Mouse (Mus musculus): ENCODE measurements at regions not wholly inside any gene's neighbourhood (a gene's known extent, or its start where the extent isn't known, plus 50 kb on each side); places are given as distances from the start of the nearest gene placed in this dataset.

DNA sequence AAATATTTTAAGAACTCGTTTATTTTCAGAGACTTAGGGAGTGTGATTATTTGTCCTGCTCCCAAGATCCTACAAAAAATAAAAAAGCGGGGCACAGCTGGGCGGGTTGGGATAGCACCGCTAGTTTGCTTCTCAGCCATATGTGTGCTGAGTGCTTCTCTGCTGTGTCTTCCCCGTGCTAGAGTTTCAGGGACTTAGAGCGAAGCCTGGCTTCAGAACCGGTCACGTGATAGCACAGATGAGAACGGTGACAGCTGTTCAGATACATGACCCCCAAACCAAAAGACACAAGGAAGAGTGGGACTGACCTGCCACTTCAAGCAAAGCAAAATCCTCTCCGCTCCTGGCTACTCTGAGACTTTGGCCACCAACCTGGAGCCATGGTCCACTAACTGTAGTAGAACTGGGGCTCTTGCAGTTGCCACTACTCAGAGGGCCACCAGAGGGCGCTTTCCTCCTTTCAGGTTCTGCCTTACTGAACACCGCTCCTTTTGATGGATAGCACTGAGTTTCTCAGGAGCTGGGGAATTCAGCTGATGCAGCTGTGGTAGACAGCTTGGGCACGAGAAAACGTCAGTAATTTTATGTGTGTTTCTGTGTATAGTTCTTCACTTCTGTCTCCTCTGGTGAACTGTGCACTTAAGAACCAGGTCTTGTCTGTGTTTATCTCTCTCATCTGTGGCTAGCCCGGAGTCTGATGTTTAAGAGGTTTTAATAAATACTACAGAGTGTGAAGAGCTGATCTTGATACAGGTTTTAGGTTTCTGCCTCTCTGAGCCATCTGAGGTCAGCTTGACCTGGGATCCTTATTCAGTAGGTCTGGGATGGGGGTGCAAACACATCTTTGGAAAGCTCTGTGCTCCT is 99.4 kb upstream of the Pgrmc2 start:
- DNase-seq (ENCODE audit: low spot score in 2 of 2) = peak; percentile 82 to 92

DNA sequence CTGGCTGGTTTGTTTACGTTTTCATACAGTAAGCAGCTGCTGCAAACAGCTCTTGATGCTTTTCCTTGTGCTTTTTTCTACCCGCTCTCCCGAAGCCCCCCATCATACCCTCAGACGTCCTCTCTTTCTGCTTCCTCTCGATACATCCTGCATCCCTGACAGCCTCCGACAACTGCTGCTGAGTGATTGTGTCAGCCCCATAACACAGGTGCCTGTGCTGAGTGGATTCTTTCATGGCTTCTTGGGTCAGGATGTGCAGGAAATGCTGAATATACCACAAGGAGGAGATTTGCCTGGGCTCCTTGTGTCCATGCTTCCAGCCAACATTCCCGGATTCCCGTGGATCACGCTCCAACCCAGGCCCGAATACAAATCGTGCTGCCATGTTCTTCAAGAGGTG is 98.6 kb upstream of the Pgrmc2 start:
- DNase-seq (ENCODE audit: low spot score in 2 of 2) = no peak

DNA sequence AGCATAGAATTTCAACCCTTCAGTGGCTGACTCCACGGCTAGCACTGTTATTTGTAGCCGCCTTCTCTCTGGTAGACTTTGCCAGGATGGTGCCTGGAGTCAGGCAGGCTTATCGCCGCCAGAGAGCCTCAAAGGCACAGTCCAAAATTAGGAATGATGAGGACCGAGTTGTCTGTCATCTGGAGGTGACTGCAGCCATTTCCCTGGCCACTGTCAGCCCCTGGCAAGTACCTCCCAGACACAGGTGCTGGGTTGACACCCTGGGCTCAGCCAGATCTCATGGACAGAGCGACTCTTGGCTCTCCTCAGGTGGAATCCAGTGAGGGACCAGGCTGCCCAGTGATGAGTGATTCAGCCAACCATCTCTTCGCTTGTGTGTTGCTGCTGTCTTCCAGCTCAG is 98.1 kb upstream of the Pgrmc2 start:
- DNase-seq (ENCODE audit: low spot score in 2 of 2) = no peak

DNA sequence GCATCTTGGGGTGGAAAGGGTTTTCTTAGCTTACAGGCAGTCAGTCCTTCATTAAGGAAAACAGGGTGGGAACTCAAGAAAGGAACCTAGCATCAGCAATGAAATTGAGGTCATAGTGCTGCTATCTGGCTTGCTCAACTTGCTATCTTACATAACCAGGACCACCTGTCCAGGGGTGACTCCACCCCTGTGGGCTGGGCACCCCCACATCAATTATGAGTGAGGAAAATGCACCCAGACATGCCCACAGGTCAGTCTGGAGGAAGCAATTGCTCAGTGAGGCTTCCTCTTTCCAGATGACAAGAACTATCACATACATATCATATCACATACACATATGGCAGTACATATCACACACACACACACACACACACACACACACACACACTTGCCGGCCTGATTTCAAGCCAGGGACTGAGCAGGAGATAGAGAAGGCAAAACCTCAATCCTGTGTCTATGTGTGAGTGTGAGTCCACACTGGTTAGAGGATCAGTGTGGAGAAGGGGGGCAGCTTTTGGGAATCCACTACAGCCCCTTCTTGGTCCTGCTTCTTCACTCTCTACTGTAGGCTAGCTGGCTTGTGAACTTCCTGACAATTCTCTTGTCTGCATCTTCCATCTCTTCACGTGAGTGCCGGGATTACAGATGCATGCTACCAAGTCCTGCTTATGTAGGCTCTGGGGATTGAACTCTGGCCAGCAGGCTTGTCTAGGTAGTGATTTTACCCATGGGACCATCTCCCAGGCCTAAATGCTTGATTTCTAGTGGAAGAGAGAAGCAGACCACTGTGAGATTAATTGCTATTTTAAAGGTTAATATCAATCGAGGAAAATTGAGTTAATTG is 96.4 kb upstream of the Pgrmc2 start:
- no peak for DNase-seq (ENCODE audit: low spot score in 2 of 2)

DNA sequence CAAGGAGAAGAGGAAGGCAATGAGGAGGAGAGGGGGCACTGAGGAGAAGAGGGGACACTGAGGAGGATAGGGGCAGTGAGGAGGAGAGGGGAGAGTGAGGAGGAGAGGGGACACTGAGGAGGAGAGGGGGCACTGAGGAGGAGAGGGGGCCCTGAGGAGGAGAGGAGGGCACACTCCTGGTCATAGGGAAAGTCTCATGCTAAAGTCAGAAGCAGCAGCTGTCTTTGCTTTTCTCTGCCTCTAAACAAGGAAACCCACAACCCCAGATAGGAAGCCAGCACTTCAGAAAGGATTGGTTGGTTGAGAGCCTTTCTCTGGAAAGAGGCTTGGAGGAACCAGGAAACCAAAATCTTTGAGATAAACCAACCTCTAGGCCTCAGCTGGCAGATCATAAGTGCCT is 94.3 kb upstream of the Pgrmc2 start:
- DNase-seq (ENCODE audit: low spot score in 2 of 2) = no peak

DNA sequence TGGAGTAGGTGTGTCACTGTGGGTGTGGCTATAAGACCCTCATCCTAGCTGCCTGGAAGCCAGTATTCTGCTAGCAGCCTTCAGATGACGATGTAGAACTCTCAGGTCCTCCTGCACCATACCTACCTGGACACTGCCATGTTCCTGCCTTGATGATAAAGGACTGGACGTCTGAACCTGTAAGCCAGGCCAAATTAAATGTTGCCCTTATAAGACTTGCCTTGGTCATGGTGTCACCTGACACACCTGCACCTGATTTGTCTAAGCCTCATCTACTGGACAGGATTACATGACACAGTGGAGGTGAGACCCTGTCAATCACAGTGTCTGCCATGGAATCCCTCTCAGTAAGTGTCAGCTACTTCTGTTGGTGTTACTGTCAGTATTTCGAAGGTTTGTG is 92.5 kb upstream of the Pgrmc2 start:
- no peak for DNase-seq (ENCODE audit: low spot score in 2 of 2)

DNA sequence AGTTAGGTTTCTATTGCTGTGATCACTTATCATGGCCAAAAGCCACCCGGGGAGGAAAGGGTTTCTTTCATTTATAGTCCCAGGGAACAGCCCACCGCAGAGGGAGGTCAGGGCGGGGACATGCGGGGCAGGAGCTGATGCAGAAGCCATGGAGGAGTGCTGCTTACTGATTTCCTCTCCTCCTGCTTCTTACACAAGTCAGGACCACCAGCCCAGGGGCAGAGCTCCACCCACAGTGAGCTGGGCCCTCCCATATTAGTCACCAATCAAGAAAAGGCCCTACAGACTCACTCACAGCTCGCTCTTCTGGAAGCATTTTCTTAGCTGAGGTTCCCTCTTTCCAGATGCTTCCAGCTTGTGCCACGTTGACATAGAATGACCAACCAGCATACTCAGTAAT is 90.7 kb upstream of the Pgrmc2 start:
- no peak for DNase-seq (ENCODE audit: low spot score in 2 of 2)

DNA sequence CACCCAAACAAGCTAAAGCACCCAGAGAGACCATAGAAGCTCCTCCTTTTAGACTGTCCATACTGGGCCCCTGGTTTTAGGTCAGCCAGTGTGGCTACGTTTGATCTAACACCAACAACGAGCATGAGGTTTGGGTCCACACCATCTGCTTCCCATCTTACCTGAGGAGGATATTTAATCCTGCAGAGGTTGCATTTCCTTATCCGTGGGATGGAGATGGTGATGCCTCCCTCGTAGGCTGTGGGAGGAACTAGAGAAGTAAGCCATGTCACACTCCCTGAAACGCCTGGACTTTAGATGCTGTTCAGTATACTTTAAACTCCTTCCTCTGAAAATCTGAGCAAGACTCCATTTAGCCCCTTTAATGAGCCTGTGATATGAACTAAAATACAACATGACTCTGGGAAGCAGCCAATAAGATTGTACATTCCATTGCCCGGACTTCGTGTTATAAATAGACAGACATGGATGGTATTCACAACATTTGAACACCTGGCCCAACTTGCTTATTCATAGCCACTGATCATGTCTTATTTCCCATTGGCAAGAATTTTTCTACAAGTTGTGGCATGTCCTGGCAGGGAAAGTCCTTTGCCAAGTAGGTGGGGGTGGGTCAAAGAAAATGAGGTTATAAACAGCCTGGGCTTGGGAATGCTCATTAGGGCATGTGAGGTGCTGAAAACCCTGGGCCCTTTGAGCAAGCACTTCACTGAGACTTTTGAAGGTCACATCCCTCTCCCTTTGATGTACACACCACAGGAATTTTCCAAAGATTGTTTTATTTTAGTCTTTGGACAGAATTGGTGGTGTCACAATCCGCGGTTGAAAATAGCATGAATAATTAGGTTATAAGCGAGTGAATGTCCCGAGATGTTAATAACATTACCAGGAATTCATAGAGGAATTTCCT is 89.7 kb upstream of the Pgrmc2 start:
- no peak for DNase-seq (ENCODE audit: low spot score in 2 of 2)

DNA sequence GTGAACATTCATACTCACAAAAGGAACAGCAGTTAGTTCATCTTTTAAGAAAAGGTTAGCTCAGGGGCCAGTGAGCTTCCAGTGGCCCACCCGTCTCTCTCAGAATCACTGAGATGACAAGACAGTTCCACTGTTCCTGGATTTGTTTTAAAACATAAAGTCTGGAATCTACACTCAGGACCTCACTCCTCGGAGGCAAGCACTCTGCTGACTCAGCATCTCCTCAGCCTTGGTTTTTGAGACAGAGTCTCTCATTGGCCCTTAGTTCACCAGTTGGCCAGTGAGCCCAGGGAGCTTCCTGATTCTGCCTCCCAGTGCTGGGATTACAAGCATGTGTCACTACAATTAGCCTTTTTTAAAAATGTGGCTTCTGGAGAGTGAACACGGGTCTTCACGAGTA is 88.9 kb upstream of the Pgrmc2 start:
- no peak for DNase-seq (ENCODE audit: low spot score in 2 of 2)

DNA sequence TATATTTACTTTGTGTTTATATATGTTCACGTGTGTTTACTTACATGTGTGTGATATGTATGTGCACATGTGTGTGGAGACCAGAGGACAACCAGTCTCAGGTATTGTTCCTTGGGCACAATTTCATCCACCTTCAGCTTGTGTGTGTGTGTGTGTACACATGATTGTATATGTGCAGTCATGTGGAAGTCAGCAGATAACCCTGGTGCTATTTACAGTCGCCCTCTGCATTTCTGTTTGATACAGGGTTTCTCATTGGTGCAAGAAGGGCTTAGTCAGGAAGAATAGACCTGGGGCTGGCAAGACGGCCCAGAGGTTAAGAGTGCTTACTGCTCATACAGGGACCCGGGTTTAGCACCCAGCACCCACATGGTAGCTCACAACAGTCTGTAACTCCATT is 88.5 kb upstream of the Pgrmc2 start:
- no peak for DNase-seq (ENCODE audit: low spot score in 2 of 2)

DNA sequence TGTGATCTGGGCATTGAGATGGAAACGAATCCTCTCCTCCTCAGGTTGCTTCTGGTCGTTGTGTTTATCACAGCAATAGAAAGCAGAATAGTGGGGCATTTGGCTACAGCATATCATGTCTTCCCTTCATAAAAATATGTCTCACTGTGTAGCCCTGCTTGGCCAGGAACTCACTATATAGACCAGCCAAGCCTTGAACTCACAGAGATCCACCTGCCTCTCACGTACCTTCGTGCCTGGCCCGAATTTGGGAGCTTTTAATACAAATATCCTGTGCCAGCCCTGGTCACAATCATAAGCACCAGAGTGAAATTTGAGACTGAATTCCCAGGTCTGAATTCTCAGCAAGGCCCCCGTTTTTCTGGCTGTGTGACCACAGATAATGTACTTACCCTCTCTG is 87.7 kb upstream of the Pgrmc2 start:
- no peak for DNase-seq (ENCODE audit: low spot score in 2 of 2)

DNA sequence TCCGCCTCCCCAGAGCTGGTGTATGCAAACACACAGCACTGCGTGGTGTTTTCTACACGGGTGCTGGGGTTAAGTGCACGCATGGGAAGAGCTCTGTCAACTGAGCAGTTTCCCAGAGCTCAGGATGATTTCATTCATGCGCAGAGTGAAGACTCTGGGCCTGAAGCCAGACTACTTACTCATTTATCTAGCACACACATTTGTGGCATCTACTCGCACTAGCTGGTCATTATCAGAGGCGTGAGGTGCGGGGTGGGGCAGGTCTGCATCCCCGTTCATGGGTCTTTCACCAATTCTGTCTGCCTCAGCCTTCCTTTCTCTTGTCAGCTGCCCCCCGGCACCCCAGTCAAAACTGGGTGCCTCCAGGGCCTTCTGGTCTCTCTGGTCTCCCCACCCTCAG is 86.6 kb upstream of the Pgrmc2 start:
- no peak for DNase-seq (ENCODE audit: low spot score in 2 of 2)

DNA sequence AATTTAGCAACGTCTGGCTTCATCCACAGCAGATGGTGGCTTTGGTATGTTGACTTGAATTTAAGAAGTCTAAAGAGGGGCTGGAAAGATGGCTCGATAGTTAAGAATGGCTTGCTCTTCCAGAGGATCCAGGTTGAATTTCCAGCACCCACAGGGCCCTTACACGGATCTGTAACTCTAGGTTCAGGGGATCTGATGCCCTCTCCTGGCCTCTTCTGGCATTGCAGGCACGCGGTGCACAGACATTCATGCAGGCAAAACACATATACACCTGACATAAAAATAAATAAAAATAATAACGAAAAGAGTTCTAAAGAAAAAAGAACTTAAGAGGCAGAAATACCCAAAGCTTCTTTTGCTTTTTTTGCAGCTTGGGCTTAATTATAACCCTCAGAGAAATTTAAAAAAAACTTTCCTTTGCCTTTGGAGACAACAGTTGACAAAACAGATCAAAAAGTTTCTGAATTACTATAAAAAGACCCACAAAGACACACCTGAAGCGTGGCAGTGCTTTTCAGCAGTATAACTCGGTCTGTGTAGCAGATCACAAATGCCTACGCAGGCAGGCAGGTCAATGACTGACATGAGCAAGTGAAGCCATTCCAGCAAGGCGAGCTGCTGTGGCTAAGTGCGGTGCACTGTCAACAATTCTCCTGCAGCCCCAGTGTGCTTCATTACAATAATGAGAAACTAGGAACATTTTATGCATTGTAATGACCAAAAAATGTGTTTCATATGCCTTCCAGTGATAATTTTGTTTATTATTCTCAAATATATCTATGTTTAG is 85.5 kb upstream of the Pgrmc2 start:
- DNase-seq (ENCODE audit: low spot score in 2 of 2) = no peak

DNA sequence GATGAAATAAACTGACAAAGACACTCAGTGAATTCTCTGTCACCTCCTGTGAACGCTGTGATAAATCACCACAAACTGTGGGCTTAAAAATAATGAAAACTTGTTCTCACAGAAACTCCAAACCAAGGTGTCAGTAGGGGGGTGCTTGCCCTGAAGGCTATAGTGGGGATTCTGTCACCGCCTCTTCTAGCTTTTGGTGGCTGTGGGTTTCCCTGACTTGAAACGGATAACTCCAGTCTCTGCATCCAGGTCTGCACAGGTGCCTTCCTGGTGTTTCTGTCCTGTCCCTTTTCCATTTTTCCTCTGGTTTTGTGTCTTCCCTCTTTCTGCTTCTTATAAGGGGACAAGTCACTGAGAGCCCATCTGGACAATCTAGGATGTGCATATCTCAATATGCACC is 84.6 kb upstream of the Pgrmc2 start:
- DNase-seq (ENCODE audit: low spot score in 2 of 2) = no peak

DNA sequence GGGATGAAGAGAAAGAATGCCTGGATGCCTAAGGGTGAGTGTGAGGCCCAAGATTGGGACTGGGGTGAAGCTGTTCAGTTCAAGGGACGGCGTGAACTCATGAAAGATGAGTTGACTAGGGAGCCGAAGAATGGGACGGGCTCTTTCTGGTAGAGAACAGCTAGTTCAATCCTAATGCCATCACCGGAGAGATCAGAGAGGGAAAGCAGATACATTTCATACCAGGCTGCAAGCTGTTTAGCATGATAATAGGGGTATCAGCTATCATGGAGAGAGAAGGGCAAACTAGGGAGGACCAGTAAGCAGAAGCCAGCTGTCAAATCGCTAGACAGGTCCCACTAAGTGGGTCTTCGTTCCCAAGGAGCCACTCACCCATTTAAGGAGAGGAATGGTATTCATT is 81.9 kb upstream of the Pgrmc2 start:
- no peak for DNase-seq (ENCODE audit: low spot score in 2 of 2)

DNA sequence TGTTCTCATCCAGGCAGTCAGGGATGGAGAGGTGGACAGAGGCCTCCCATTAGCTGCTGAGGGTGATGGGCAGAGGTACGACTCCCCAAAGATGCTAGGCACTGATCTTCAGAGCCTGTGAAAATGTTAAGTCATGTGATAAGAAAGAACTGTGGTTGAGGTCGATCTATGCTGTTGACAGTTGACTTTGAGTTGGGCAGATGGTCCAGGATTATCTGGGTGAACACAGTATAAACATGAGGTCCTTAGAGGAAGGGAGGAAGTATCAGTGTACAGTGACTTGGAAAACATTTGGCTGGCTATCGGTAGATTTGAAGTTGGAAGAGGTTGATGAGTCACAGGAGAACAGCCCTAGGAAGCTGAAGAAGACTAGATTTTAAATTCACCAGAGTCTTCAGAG is 80.9 kb upstream of the Pgrmc2 start:
- no peak for DNase-seq (ENCODE audit: low spot score in 2 of 2)

DNA sequence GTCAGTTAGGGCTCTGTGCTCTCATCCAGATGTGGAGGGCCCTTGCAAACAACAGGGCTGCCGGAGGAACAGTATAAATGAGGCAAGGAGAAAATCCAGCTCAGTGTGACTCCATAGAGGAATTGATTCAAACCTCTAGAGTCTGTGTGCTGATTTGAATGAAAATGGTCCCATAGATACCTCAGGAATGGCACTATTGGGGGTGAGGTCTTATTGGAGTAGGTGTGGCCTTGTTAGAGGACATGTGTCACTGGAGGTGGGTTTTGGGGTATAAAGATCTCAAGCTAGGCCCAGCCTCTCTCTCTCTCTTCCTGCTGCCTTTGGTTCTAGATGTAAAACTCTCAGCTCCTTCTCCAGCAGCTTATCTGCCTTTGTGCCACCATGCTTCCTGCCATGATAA is 79.7 kb upstream of the Pgrmc2 start:
- no peak for DNase-seq (ENCODE audit: low spot score in 2 of 2)

DNA sequence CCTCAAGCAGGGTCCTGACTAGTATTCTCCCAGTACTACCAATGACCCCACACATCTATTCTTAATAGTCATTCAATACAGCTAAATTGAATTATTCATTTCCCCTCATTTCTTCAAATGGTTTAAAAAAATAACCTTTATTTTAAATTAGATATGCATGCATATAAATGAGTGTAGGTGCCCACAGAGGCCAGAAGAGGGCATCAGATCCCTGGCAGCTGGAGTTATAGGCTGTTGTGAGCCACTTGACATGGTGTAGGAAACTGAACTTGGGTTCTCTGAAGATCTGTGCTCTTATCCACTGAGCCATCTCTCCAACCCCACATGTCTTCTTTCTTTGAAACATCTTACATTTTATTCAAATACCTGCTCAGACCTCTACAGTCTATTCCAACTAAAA is 77.8 kb upstream of the Pgrmc2 start:
- no peak for DNase-seq (ENCODE audit: low spot score in 2 of 2)

DNA sequence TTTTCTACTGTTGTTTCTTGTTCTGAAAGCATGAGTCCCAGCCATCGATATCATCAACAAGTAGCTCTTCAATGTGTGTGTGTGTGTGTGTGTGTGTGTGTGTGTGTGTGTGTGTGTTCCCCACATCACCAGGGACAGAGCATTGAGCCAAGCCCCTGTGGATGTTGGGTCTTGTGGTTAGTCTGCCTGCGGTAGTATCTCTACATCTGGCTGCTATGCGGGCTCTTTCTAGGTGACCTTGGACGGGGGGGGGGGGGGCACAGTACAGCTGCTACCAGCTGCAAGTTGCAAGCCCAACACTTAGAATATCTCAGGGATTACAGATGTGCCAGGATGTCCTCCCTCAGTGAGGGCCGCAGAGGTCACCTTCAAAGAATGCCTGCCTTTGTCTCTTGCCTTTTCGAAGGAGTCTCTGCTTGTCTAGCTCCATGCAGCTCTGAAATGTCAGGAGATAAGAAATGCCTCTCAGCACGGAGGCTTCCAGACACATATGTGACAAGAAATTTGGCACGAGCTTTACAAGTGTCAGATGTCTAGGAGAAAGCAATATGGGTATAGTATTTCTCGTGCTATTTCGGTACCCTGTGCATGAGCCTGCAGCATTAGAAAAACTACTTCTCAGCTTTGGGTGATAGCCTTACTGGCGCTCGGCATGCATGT is 75.6 kb upstream of the Pgrmc2 start:
- DNase-seq (ENCODE audit: low spot score in 2 of 2) = peak in 1 of 2 experiments; percentile 29

DNA sequence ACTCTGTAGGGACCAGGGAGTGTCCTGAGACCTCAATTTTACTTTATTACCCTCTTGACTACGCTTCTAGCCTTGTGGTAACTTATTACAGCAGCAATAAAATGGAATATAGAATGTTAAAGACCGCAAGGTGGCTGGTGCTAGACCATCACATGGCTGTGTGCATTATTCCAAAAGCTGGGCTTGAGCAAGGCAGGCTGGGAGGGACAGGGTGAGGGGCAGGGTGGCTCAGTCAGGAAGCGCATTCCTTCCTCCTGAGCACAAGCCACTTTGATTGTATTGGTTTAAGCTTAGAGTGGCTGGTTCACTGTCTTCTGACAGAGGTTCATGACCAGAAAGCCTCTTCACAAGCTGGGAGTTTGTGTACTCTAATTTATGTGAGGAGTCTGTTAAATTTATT is 74.6 kb upstream of the Pgrmc2 start:
- no peak for DNase-seq (ENCODE audit: low spot score in 2 of 2)

All from layer of hippocampus, postnatal 14 days (tissue).